Mouse (Mus musculus): ENCODE measurements around the gene AC124502.3. TPM values are rescaled to one million over a fixed set of nuclear protein-coding genes. Genes with fewer than 3 reads are reported as not detected.

Gene AC124502.3
- polyA plus RNA-seq, 1 experiment from 2014 or later, result 1.3 TPM

GRCm38 (mm10) chr19:5069486-5069885 lies 30.8 kb downstream of the AC124502.3 start:
- WGBS, result 74% methylated on average over 5 of the region's 5 CpGs
- TF ChIP-seq CTCF (IDR thresholded peaks at IDR 0.05; ENCODE audit: low read depth), result no peak
- no peak for DNase-seq (ENCODE audit: low spot score)
- ATAC-seq (replicated peaks; ENCODE audit: low FRiP score, low read depth), result no peak
- Histone ChIP-seq H3K27me3 (ENCODE audit: insufficient read depth, low read length) (no peaks in the 10 kb centered on the region), H3K4me1 (replicated peaks; ENCODE audit: insufficient read depth, low read length) (peaks cover 27% of the 10 kb centered on the region), H3K9me3 (replicated peaks; ENCODE audit: low read length) (no peaks in the 10 kb centered on the region), H3K9ac (ENCODE audit: low read depth, low read length) (no peak overlapping the region), H3K4me3 (replicated peaks; ENCODE audit: low read depth, low read length) (no peak overlapping the region), H3K36me3 (ENCODE audit: insufficient read depth, low read length) (no peaks in the 10 kb centered on the region), H3K4me2 (ENCODE audit: low read length) (peak overlapping the region; percentile 86), H3K27ac (no peak overlapping the region)

- Histone ChIP-seq H3K4me2 (ENCODE audit: low read length) (peak overlapping the region; percentile 86), H3K9me3 (replicated peaks; ENCODE audit: low read length) (no peaks in the 10 kb centered on the region), H3K9ac (ENCODE audit: low read depth, low read length) (no peak overlapping the region), H3K4me1 (replicated peaks; ENCODE audit: insufficient read depth, low read length) (peaks cover 27% of the 10 kb centered on the region), H3K36me3 (ENCODE audit: insufficient read depth, low read length) (no peaks in the 10 kb centered on the region), H3K27me3 (ENCODE audit: insufficient read depth, low read length) (no peaks in the 10 kb centered on the region), H3K27ac (no peak overlapping the region), H3K4me3 (replicated peaks; ENCODE audit: low read depth, low read length) (0 out of 2 replicates have a peak overlapping the region, but pooled peaks have one; percentile 7)
- ATAC-seq (replicated peaks; ENCODE audit: low FRiP score, low read depth) (no peak), DNase-seq (ENCODE audit: low spot score) (no peak)
- WGBS, result 72% methylated on average over 7 of the region's 7 CpGs
- no peak for TF ChIP-seq CTCF (IDR thresholded peaks at IDR 0.05; ENCODE audit: low read depth)
Measured at GRCm38 (mm10) chr19:5069978-5070377, 31.3 kb downstream of the AC124502.3 start.

- H3K4me2 ChIP-seq (ENCODE audit: low read length), result peak overlapping the region; percentile 86
- peak overlapping the region; percentile 49 for H3K4me3 ChIP-seq (replicated peaks; ENCODE audit: low read depth, low read length)
- ATAC-seq (replicated peaks; ENCODE audit: low FRiP score, low read depth), result no peak
- no peaks in the 10 kb centered on the region for H3K27me3 ChIP-seq (ENCODE audit: insufficient read depth, low read length)
- peak overlapping the region; percentile 76; the same call in 1 of the 2 replicates for H3K27ac ChIP-seq
- no peak for TF ChIP-seq CTCF (IDR thresholded peaks at IDR 0.05; ENCODE audit: low read depth)
- no peak for DNase-seq (ENCODE audit: low spot score)
- H3K9ac ChIP-seq (ENCODE audit: low read depth, low read length), result peak overlapping the region; percentile 32; the same call in 1 of the 2 replicates
- no peaks in the 10 kb centered on the region for H3K36me3 ChIP-seq (ENCODE audit: insufficient read depth, low read length)
- WGBS, result 17% methylated on average over 11 of the region's 11 CpGs
- H3K9me3 ChIP-seq (replicated peaks; ENCODE audit: low read length), result no peaks in the 10 kb centered on the region
- H3K4me1 ChIP-seq (replicated peaks; ENCODE audit: insufficient read depth, low read length), result peaks cover 25% of the 10 kb centered on the region
Measured at GRCm38 (mm10) chr19:5071077-5071476, 32.4 kb downstream of the AC124502.3 start.

- Histone ChIP-seq H3K4me2 (ENCODE audit: low read length) (peak overlapping the region; percentile 86), H3K27me3 (ENCODE audit: insufficient read depth, low read length) (no peaks in the 10 kb centered on the region), H3K9me3 (replicated peaks; ENCODE audit: low read length) (no peaks in the 10 kb centered on the region), H3K27ac (peak overlapping the region; percentile 76; the same call in 1 of the 2 replicates), H3K4me1 (replicated peaks; ENCODE audit: insufficient read depth, low read length) (peaks cover 24% of the 10 kb centered on the region), H3K4me3 (replicated peaks; ENCODE audit: low read depth, low read length) (peak overlapping the region; percentile 49), H3K9ac (ENCODE audit: low read depth, low read length) (peak overlapping the region; percentile 32; the same call in 1 of the 2 replicates), H3K36me3 (ENCODE audit: insufficient read depth, low read length) (no peaks in the 10 kb centered on the region)
- peak; percentile 72 for ATAC-seq (replicated peaks; ENCODE audit: low FRiP score, low read depth)
- 1% methylated on average over 39 of the region's 40 CpGs for WGBS
- peak; percentile 94 for DNase-seq (ENCODE audit: low spot score)
- no peak for TF ChIP-seq CTCF (IDR thresholded peaks at IDR 0.05; ENCODE audit: low read depth)
Measured at GRCm38 (mm10) chr19:5071545-5072369, 33.1 kb downstream of the AC124502.3 start.

- 2% methylated on average over 20 of the region's 20 CpGs for WGBS
- H3K27ac ChIP-seq, result peak overlapping the region; percentile 76; the same call in 1 of the 2 replicates
- TF ChIP-seq CTCF (IDR thresholded peaks at IDR 0.05; ENCODE audit: low read depth), result no peak
- H3K36me3 ChIP-seq (ENCODE audit: insufficient read depth, low read length), result no peaks in the 10 kb centered on the region
- H3K9me3 ChIP-seq (replicated peaks; ENCODE audit: low read length), result no peaks in the 10 kb centered on the region
- peak overlapping the region; percentile 86 for H3K4me2 ChIP-seq (ENCODE audit: low read length)
- 0 out of 2 replicates have a peak overlapping the region, but pooled peaks have one; percentile 32 for H3K9ac ChIP-seq (ENCODE audit: low read depth, low read length)
- H3K4me1 ChIP-seq (replicated peaks; ENCODE audit: insufficient read depth, low read length), result peaks cover 17% of the 10 kb centered on the region
- ATAC-seq (replicated peaks; ENCODE audit: low FRiP score, low read depth) (peak; percentile 5; the same call in 1 of the 2 replicates), DNase-seq (ENCODE audit: low spot score) (peak; percentile 80)
- no peaks in the 10 kb centered on the region for H3K27me3 ChIP-seq (ENCODE audit: insufficient read depth, low read length)
- peak overlapping the region; percentile 49 for H3K4me3 ChIP-seq (replicated peaks; ENCODE audit: low read depth, low read length)
Measured at GRCm38 (mm10) chr19:5072389-5073019, 33.8 kb downstream of the AC124502.3 start.

GRCm38 (mm10) chr19:5073028-5073427 lies 34.3 kb downstream of the AC124502.3 start:
- ATAC-seq (replicated peaks; ENCODE audit: low FRiP score, low read depth) (peak; percentile 30; the same call in 1 of the 2 replicates), DNase-seq (ENCODE audit: low spot score) (peak; percentile 85)
- Histone ChIP-seq H3K36me3 (ENCODE audit: insufficient read depth, low read length) (no peaks in the 10 kb centered on the region), H3K9ac (ENCODE audit: low read depth, low read length) (no peak overlapping the region), H3K27ac (no peak overlapping the region), H3K4me3 (replicated peaks; ENCODE audit: low read depth, low read length) (peak overlapping the region; percentile 49; the same call in 1 of the 2 replicates), H3K27me3 (ENCODE audit: insufficient read depth, low read length) (no peaks in the 10 kb centered on the region), H3K9me3 (replicated peaks; ENCODE audit: low read length) (no peaks in the 10 kb centered on the region), H3K4me1 (replicated peaks; ENCODE audit: insufficient read depth, low read length) (peaks cover 12% of the 10 kb centered on the region), H3K4me2 (ENCODE audit: low read length) (peak overlapping the region; percentile 86)
- TF ChIP-seq CTCF (IDR thresholded peaks at IDR 0.05; ENCODE audit: low read depth), result peak; percentile 72
- WGBS, result 1% methylated on average over 15 of the region's 15 CpGs

Measured in kidney, postnatal 0 days (tissue).